In the genomic region with DNA sequence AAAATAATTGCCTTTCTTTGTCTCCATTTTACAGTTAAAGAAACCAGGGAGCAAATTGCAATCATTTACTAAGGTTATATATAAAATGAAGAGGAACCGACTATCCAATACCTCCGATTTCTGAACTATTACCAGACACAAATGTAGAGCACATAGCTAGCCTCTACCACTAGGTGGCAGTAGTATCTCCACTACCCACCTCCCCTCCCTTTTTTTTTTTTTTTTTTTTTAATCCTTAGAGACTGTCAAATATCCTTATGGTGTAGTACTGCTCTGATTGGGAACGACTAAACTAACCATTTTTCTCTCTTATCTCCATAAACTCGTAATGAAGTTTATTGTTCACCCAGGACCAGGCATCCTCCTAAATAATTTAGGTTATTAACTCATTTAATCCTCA, we compare ENCODE assay signal across 8 mouse cellular contexts. TPM values are rescaled to one million over a fixed set of nuclear protein-coding genes. Genes with fewer than 3 reads are reported as not detected.
DNase-seq lines count a peak whose midpoint lies in the region; ATAC-seq lines count a peak whose summit lies in the region.

No protein-coding gene starts in this region.

- DNase-seq in cerebellum, postnatal 10 days: peak; percentile 55 to 79
- no peak for DNase-seq in cerebellum, postnatal 4 days (ENCODE audit: low spot score in 2 of 2)
- DNase-seq in left cerebral cortex, postnatal 25 days (ENCODE audit: low spot score in 2 of 2): peak; percentile 41 to 42
- no peak for DNase-seq in left cerebral cortex, adult 18-20 months (ENCODE audit: low spot score in 2 of 2)
- peak; percentile 71 for DNase-seq in R1 (ENCODE audit: low read depth, low spot score)
- DNase-seq in right cerebral cortex, postnatal 14 days: no peak
- DNase-seq in gastrocnemius, postnatal 4 days (ENCODE audit: low spot score in 2 of 2): no peak

- ATAC-seq in megakaryocyte progenitor cell, adult 5-6 weeks (replicated peaks; ENCODE audit: poor library complexity): peak; percentile 45

- intact Hi-C loops in left cerebral cortex, postnatal 25 days (cut with DNase I): loop anchor here (10.0 kb wide), 1 partner anchor 165 kb away; no protein-coding TSS in a partner anchor

RNA-seq across cellular contexts. Expression of gene C1rl, which starts 12.6 kb away (rescaled TPM):
- under 1 TPM; 0.11 to 0.32 TPM for total RNA-seq in left cerebral cortex, postnatal 25 days (2021)
- total RNA-seq in left cerebral cortex, adult 18-20 months (2021): under 1 TPM; 0.19 to 0.42 TPM
- total RNA-seq in megakaryocyte progenitor cell, adult 5-6 weeks (2015): 3.3 and 3.5 TPM in 2 replicates
- 5.6 and 6.8 TPM in 2 replicates for total RNA-seq in megakaryocyte progenitor cell, adult 5-6 weeks (2017)
- total RNA-seq in gastrocnemius, postnatal 4 days (2021): 1 to 10 TPM; 1.3 to 1.6 TPM

RNA-seq across cellular contexts. Expression of gene Clstn3, which starts 15.7 kb away (rescaled TPM):
- total RNA-seq in left cerebral cortex, postnatal 25 days (2021): 100 to 1,000 TPM; 384 to 400 TPM
- 100 to 1,000 TPM; 358 to 362 TPM for total RNA-seq in left cerebral cortex, adult 18-20 months (2021)
- 5.1 and 8.7 TPM in 2 replicates for total RNA-seq in megakaryocyte progenitor cell, adult 5-6 weeks (2015)
- total RNA-seq in megakaryocyte progenitor cell, adult 5-6 weeks (2017): 6.8 and 10.4 TPM in 2 replicates
- 1 to 10 TPM; 1.2 to 1.4 TPM for total RNA-seq in gastrocnemius, postnatal 4 days (2021)

RNA-seq across cellular contexts. Expression of gene C1ra, which starts 31.9 kb away (rescaled TPM):
- total RNA-seq in left cerebral cortex, postnatal 25 days (2021): 1 to 10 TPM; 1.1 TPM
- 1 to 10 TPM; 2.2 to 2.9 TPM for total RNA-seq in left cerebral cortex, adult 18-20 months (2021)
- 2.8 and 3.3 TPM in 2 replicates for total RNA-seq in megakaryocyte progenitor cell, adult 5-6 weeks (2015)
- 3.5 and 4.0 TPM in 2 replicates for total RNA-seq in megakaryocyte progenitor cell, adult 5-6 weeks (2017)
- total RNA-seq in gastrocnemius, postnatal 4 days (2021): 10 to 100 TPM; 11.8 to 14.8 TPM

Comparison
In these comparisons a context has a peak if more than half of its experiments do, and no peak if none do; other contexts are left out.
1. DNase-seq: peak in cerebellum, postnatal 10 days (2 of 2), left cerebral cortex, postnatal 25 days (2 of 2) and R1 (single experiment); none in cerebellum, postnatal 4 days (0 of 2), left cerebral cortex, adult 18-20 months (0 of 2), right cerebral cortex, postnatal 14 days (single experiment) and gastrocnemius, postnatal 4 days (0 of 2).
2. RNA of gene Clstn3, which starts 15.7 kb away (total RNA-seq): 384 to 400 TPM in left cerebral cortex, postnatal 25 days and 358 to 362 TPM in left cerebral cortex, adult 18-20 months; 5.1 to 10.4 TPM in megakaryocyte progenitor cell, adult 5-6 weeks and 1.2 to 1.4 TPM in gastrocnemius, postnatal 4 days; every median in the first group is over 10 times any median in the second.